Mouse (Mus musculus) gastrocnemius, adult 2 months (tissue): ENCODE measurements around the gene Ppef2. TPM values are rescaled to one million over a fixed set of nuclear protein-coding genes. Genes with fewer than 3 reads are reported as not detected.
A peak's percentile ranks its signal among the peaks of the same experiment; 100 is the strongest.

Source experiments
- DNase-seq: peaks from one replicate; pipeline ENCODE4 v3.0.0; 2022
- H3K27ac ChIP-seq: fragments of 200-600 bp; 2 replicates; pipeline ENCODE4 v1.8.1; 2022; ENCODE audit warnings: mild to moderate bottlenecking
- H3K4me3 ChIP-seq: fragments of 200-600 bp; 2 replicates; pipeline ENCODE4 v1.8.1; 2022; ENCODE audit warnings: mild to moderate bottlenecking, moderate library complexity
- CTCF ChIP-seq: fragments of 200-600 bp; IDR thresholded peaks from 2 replicates; pipeline ENCODE4 v1.8.1; 2022; ENCODE audit warnings: antibody characterized with exemption, mild to moderate bottlenecking, moderate library complexity
- intact Hi-C: fragments of 180-260 bp; cut with DNase I; formaldehyde crosslinking; loops from one replicate; pipeline ENCODE4 v1.15.1; 2025
- long read RNA-seq, 2 experiments: library from polyadenylated mRNA; stranded (forward); transcript quantifications; one replicate each; pipeline ENCODE4 v2.0.0; 2021
- total RNA-seq, 2 experiments: library from RNA; stranded (reverse); gene quantifications; 2 replicates each; pipeline ENCODE4 v1.2.3; 2021

The Ppef2 gene
- total RNA-seq = not detected
- long read RNA-seq, experiment 1 = 0 reads
- long read RNA-seq, experiment 2 = 0 reads

DNA sequence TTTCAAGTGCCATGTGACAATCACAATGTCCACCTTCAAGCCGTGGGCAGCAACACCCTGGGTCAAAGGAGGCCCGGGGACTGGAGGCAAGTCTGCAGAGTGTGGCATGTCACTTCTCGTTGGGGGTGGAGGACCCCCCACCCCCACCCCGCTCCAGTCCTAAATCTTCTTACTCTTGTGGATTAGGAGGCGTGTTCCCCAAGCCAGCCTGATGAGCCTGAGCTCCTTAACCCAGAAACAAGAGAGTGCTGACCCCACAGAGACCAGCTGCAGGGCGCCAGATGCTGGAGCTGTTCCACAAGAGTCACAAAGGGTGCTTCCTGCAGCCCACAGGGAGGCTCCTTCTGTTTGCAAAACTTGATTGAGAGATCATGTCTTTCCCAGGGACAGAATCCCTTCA is at the start of gene Ppef2:
Gene Ppef2 (minus strand): TSS at position 61 of the 400 bp plus-strand sequence.
- no peak for DNase-seq
- Histone ChIP-seq H3K4me3 (no peak within 1 kb of the TSS), H3K27ac (no peak within 1 kb of the TSS)
- intact Hi-C loops = no loop called here
- TF ChIP-seq CTCF = no peak

DNA sequence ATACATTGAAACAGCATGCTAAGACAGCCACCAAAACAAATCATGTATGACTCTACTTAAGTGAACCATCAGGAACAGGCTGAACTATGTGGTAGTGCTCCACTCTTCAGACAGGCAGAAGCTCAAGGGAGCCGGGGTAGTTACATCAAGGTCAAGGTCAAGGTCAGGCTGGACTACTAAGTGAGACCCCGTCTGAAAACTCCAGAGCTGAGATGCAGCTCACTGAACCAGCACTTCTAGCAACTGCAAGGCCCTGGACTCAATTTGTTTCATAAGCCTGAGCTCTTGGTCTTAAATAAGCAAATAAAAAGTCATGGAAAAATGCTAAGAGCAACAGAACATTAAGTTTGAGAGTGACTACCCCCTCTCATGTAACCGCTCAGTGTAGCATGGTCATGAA is 48.2 kb upstream of the Ppef2 start:
- H3K4me3 ChIP-seq = no peak overlapping the region
- no peak for DNase-seq
- intact Hi-C loops = no loop called here
- no peak for TF ChIP-seq CTCF
- no peak overlapping the region for H3K27ac ChIP-seq

DNA sequence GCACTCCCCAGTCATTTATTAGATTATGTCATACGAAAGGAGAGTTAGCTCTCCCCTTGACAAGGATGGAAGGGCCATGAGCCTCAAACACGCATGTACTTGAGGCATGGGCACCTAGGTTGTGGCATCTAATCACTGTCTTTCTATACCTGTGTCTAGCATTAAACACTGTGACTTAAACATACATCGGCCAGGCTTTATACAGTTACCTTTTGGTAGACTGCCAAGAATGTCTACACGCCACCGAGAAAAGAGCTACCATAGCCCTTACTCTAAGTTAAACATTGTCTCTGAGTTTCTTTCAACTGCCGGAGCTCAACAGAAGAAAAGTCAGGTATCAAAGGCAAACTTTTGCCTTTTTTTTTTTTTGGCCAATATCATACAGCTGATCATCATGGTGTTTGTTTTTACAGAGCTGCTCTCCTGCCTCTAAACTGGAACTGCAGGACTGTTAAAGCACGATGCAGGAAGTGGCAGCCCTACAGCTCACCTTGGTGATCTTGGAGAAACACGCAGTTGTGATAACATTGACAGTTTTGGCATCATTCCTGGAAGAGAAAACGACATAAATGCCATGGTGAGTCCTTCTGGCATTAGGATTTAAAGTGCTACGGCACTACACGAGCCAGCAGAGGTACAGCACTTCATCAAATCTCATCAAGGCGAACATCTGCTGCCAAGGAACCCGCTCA is 46.2 kb upstream of the Ppef2 start:
- Histone ChIP-seq H3K27ac (no peak overlapping the region), H3K4me3 (no peak overlapping the region)
- DNase-seq = no peak
- intact Hi-C loops = no loop called here
- no peak for TF ChIP-seq CTCF

DNA sequence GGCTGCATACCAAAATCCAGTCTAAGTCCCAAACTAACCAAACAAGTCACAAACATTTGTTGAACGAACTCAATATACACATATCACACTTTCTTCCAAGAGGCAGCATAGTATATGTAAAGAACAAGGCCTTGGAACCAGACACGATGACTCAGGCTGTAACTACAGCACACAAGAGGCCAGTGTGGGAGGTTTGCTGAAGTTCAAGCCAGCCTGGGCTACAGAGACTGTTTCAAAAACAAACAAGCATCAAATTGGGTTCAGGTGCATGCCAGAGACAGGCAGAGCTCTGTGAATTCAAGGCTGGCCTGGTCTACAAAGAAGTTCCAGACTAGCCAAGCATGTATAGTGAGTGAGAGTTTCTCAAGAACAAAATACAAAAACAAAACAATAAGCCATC is 38.4 kb upstream of the Ppef2 start:
- H3K27ac ChIP-seq = no peak overlapping the region
- H3K4me3 ChIP-seq = no peak overlapping the region
- intact Hi-C loops = no loop called here
- no peak for DNase-seq
- TF ChIP-seq CTCF = no peak

DNA sequence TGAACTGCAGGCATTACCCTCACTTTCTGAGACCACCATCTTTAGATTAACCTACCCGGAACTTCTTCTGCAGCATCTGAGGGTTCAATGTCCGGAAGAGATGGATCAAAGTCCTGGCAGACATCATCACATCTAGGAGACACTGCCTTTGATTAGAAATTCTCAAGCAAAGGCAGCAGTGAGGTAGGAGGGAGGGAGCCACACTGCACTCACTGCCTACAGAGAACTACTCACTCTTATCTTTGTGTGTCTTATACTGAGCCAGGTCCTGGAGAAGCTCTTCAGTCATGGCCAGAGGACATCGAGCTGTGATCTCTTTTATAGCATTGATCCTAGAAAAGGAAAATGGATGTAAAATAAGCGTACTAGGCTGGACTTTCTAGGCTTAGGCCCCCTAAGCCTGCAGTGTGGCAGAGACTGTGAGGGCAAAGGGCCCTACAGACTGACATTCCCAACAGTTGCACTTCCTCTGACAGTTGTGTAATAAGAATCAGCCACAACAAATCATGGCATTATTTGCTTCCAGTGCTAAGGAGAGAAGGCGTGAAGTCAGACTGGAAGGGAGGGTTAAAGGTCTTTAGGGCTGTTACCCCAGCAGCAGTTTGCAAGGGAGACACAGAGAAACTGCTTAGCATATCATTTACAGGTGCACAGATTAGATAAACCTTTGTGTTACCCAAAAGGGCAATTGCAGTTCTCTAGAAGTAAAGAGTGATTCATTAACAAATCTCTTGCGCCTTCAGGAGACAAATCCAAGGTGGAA is 35.8 kb upstream of the Ppef2 start:
- DNase-seq = no peak
- intact Hi-C loops = no loop called here
- no peak for TF ChIP-seq CTCF
- H3K4me3 ChIP-seq = no peak overlapping the region
- H3K27ac ChIP-seq = no peak overlapping the region

DNA sequence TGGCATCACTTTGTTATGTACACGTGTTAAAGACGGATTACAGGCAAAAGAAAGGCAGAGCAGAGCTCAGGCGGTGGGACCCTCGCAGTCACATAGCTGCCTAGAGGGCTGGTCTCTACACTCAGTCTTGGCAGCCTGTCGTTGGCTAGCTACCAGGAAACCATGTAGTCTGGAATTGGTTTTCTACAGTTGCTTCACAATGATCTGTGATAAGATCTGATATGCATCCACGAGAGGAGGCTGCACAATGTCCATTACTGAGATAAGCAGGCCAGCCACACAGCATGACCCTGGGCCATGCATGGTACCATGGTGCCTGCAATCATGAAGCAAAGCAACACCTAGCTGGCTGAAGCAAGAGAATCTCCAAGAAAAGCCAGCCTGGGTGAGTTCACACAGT is 31.8 kb upstream of the Ppef2 start:
- H3K4me3 ChIP-seq = no peak overlapping the region
- H3K27ac ChIP-seq = no peak overlapping the region
- intact Hi-C loops = no loop called here
- no peak for TF ChIP-seq CTCF
- no peak for DNase-seq

DNA sequence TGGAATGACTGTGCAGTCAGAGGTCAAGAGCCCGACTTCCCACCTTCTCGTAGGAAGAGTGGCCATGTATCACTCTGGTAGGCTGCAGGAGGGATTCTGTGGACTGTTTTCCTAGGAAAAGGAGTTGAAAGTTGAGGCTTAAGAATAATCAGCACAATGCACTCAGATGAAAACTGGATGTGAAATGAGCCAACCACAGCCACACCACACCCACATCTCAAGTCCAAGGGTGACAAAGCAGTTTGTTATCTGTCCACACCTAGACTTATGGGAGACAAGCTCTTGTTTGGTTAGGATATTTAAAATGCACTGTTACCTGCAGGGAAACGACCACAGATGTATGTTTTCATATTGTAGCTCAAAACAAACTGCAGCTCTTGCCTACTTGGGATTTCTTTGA is 27.0 kb upstream of the Ppef2 start:
- intact Hi-C loops = no loop called here
- 0 out of 2 replicates have a peak overlapping the region, but pooled peaks have one; percentile 3 for H3K27ac ChIP-seq
- no peak for TF ChIP-seq CTCF
- no peak for DNase-seq
- H3K4me3 ChIP-seq = no peak overlapping the region

DNA sequence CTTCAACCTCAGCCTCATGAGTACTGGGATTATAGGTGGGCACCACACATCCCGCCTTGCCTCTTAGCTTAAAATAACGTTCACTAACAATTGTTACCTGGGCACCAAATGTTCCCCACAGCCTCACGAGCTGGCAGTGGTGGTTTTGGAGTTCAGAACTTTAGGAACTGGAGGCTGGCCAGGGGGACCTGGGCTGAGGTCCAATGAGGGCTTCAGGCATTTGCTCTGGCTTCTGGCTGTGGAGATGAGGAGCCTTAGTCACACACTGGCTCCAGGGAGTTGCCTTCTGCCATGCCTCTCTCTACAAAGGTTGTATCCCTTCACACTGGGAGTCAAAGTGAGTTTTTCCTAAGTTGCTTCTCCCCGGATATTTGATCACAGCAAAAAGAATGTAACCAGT is 26.5 kb upstream of the Ppef2 start:
- Histone ChIP-seq H3K4me3 (no peak overlapping the region), H3K27ac (peak overlapping the region; percentile 3; the same call in 1 of the 2 replicates)
- intact Hi-C loops = no loop called here
- no peak for TF ChIP-seq CTCF
- DNase-seq = peak; percentile 58

DNA sequence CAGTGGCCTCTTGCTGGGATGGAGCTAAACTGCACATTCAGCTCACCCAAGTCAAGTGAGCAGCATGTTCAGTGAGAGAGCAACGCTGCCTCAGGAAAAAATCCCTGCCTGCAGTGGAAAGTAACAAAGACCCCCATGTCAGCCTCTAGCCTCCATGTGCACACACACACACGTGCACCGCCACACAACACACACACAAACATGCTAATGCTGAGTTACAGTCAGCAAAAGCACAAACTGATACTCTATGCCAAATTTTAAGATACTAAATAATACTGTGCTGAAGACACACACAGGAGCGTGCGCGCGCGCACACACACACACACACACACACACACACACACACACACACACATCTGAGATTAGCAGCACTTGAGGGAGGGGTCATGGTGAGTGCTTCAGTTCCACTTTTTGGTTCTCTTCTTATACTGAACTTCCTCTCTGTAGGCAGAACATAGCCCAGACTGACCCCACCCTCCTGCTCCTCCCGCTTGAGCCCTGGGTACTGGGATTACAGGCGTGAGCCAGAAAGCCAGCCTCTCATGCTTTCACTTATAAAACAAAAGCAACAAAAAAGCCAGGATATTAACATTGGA is 23.0 kb upstream of the Ppef2 start:
- DNase-seq = peak; percentile 46
- Histone ChIP-seq H3K27ac (peak overlapping the region; percentile 97; the same call in 1 of the 2 replicates), H3K4me3 (no peak overlapping the region)
- TF ChIP-seq CTCF = no peak
- intact Hi-C loops = no loop called here

DNA sequence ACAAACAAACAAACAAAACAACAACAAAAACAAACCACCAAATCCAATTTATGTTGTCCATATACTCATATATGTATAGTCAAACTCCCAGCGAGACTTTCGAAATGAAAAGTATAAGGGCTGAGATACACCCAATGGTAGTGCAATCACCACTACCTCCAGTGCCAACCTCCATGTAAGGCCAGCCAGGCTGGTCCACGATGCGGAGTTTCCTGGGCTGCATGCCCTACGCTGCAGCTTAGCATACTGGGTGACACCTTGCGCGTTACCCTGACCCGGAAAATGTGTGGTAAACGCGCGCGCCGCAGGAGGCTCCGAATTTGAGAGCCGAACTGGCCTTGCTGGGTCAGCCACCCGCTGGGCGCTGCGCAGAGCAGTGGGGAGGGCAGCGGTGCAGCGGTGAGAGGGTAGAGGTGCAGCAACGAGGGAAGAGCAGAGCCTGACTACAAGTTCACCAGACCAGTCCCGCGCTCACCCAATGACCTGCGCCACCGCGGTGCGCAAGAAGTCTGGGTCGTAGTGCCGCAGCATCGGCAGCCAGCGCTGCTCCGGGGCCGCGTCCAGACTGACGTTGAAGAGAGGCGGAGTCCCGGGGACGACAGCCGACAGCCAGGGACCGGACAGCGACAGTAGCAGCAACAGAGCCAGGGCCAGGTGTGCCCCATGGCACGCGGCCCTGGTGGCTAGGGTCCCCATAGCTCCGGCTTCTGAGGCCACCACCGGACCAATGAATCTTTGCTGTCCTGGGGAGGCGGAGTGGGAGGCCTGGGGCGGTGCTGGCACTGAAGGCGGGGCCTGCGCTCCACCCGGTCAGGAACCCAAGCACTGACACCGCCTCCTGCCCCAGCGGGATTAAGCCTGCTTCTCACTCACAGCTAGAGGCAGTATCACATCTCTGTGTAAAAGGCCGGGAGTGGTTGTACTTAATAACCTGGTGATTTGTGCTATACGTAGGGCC is 21.6 kb upstream of the Ppef2 start, which contains the start of gene Naaa:
Gene Naaa (minus strand): TSS at position 734 of the 958 bp plus-strand sequence.
- TF ChIP-seq CTCF = peak; percentile 68
- Histone ChIP-seq H3K4me3 (peak within 1 kb of the TSS; percentile 77), H3K27ac (peak within 1 kb of the TSS; percentile 97)
- intact Hi-C loops = no loop called here
- DNase-seq = peak; percentile 95

DNA sequence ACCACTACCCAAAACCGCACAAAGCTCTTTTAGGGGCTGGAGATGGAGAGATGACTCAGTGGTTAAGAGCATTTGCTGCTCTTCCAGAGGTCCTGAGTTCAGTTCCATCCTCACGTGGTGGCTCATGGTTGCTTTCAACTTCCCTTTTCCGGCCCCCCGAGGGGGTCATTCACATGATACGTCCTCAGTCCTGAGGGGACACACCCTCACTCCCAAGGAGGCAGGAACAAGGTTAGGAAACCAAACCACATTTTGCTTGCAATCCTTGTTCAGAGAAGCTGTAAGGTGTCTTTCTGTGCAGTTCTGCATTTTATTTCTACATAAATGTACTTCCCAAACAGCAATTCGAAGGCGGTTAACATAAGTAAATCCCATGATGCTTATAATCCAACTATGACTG is 14.4 kb upstream of the Ppef2 start:
- intact Hi-C loops = no loop called here
- no peak for DNase-seq
- no peak overlapping the region for H3K27ac ChIP-seq
- no peak for TF ChIP-seq CTCF
- no peak overlapping the region for H3K4me3 ChIP-seq

DNA sequence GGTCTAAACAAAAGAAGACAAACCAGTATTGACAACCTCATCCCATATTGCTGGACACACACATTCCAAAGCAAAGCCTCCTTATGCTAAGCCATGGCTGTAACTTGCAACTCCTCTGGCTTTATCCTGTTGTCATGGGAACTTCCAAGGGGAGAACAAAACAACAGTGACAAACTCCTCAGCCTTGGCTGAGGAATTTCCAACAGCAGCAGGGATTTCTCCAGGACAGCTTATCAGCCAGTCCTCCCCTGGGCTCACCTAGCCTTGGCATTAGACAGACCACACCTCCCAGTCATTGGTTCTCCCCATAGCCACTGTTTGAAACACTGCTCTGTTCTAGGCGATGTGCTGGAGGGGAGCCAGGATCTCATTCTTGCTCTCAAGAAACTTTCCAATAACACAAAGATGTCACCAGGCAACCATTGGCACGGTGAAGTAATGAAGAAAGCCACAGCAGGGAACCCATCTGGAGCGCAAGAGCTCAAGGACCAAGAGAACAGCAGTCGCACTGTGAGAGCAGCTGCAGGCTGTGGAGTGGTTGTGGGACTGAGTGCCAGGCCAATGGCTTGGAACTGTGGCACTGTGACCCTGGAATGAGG is 7.8 kb upstream of the Ppef2 start:
- no peak for TF ChIP-seq CTCF
- DNase-seq = peak; percentile 40
- Histone ChIP-seq H3K4me3 (no peak overlapping the region), H3K27ac (no peak overlapping the region)
- intact Hi-C loops = no loop called here
